Mouse (Mus musculus): ENCODE data around the gene Serpina3a. TPM values are rescaled to one million over a fixed set of nuclear protein-coding genes. Genes with fewer than 3 reads are reported as not detected.
"Not testable (repeated sequence)": the region's sequence is repeated elsewhere in the genome, so short reads cannot be mapped to it uniquely, and the experiment has no call there.

Gene Serpina3a
- polyA plus RNA-seq (2015; fragmentation: Nextera tagmentation; extraction: Ambion mirVana), result 0.12 TPM in 1 of 2 replicates, not detected in the other

DNA sequence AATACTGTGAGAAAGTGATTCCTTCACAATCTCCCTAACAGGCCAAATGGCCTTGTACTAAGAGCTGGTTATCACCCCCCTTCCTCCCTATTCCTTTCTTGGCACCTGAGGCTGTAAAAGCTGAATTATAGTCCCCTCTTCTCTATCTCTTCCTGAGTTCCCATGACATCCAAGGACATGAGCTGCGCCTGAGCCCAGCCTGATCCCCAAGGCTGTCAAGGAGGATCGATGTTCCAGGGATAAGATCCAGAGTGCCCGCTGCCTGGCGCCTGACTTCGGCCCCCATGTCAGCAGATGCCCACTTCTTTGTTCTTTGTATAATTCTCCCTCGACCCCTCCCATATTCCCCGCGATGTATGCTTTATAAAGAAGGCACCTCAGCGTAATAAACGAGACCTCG lies at the start of gene Serpina3a:
Serpina3a (plus strand) TSS at position 392 of the 400 bp plus-strand sequence.
- H3K4me2 ChIP-seq (ENCODE audit: low read depth, low read length); H3K9ac ChIP-seq (replicated peaks); H3K4me3 ChIP-seq (ENCODE audit: low read depth, low read length); H3K36me3 ChIP-seq (replicated peaks; ENCODE audit: insufficient read depth, low read length); H3K9me3 ChIP-seq (ENCODE audit: low read length); DNase-seq; H3K27ac ChIP-seq (ENCODE audit: low read depth); H3K27me3 ChIP-seq (ENCODE audit: insufficient read depth, low read length); ATAC-seq: not testable (repeated sequence)
- 82% methylated on average over 11 of the region's 11 CpGs for WGBS (ENCODE audit: insufficient replicate concordance)
- peaks cover 19% of the 10 kb centered on the region for H3K4me1 ChIP-seq (ENCODE audit: insufficient read depth)

- ATAC-seq, result no peak
- 49% methylated on average over 4 of the region's 4 CpGs for WGBS (ENCODE audit: insufficient replicate concordance)
Observed at GRCm38 (mm10) chr12:104064532-104064931, 48.0 kb upstream of the Serpina3a start.

DNA sequence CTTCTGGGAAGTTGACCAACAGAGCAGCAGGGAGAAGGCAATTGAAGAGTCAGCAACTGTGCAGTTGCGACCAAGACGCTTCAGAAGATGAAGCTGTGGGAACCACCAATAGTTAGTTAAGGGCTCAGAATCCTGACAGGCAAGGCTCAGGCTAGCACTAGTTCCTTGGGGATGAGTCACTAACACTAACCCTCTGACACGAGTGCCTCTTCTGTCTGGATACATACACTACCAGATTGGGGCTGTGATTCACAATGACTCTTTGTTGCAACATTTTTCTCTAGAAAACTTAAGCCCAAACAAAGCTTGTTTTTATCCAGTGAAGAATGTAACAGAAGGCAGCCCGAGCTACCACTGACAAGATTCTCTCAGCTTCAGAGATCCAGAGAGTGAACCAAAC lies 47.5 kb upstream of the Serpina3a start:
- H3K4me2 ChIP-seq (ENCODE audit: low read depth, low read length), result no peak overlapping the region
- H3K4me1 ChIP-seq (ENCODE audit: insufficient read depth), result peaks cover 6% of the 10 kb centered on the region; the same call in 1 of the 2 replicates
- no peaks in the 10 kb centered on the region for H3K9me3 ChIP-seq (ENCODE audit: low read length)
- no peak overlapping the region for H3K9ac ChIP-seq (replicated peaks)
- TF ChIP-seq CTCF (IDR thresholded peaks at IDR 0.05; ENCODE audit: low read depth) (no peak), EP300 (IDR thresholded peaks at IDR 0.05; ENCODE audit: low read depth) (no peak)
- H3K27ac ChIP-seq (ENCODE audit: low read depth), result no peak overlapping the region
- 74% methylated on average over 4 of the region's 4 CpGs for WGBS (ENCODE audit: insufficient replicate concordance)
- no peaks in the 10 kb centered on the region for H3K36me3 ChIP-seq (replicated peaks; ENCODE audit: insufficient read depth, low read length)
- H3K27me3 ChIP-seq (ENCODE audit: insufficient read depth, low read length), result no peaks in the 10 kb centered on the region
- ATAC-seq (no peak), DNase-seq (no peak)
- H3K4me3 ChIP-seq (ENCODE audit: low read depth, low read length), result no peak overlapping the region

More at GRCm38 (mm10) chr12:104064532-104064931, 48.0 kb upstream of the Serpina3a start:
- no peaks in the 10 kb centered on the region for H3K27me3 ChIP-seq (ENCODE audit: insufficient read depth, low read length)
- H3K4me1 ChIP-seq (ENCODE audit: insufficient read depth), result peaks cover 6% of the 10 kb centered on the region; the same call in 1 of the 2 replicates
- no peak for DNase-seq
- no peak overlapping the region for H3K4me2 ChIP-seq (ENCODE audit: low read depth, low read length)
- H3K4me3 ChIP-seq (ENCODE audit: low read depth, low read length), result no peak overlapping the region
- no peaks in the 10 kb centered on the region for H3K9me3 ChIP-seq (ENCODE audit: low read length)
- no peak overlapping the region for H3K27ac ChIP-seq (ENCODE audit: low read depth)
- no peak for TF ChIP-seq EP300 (IDR thresholded peaks at IDR 0.05; ENCODE audit: low read depth)
- no peak for TF ChIP-seq CTCF (IDR thresholded peaks at IDR 0.05; ENCODE audit: low read depth)
- H3K9ac ChIP-seq (replicated peaks), result no peak overlapping the region
- H3K36me3 ChIP-seq (replicated peaks; ENCODE audit: insufficient read depth, low read length), result no peaks in the 10 kb centered on the region

GRCm38 (mm10) chr12:104066241-104066640 lies 46.3 kb upstream of the Serpina3a start:
- 18% methylated on average over 8 of the region's 8 CpGs for WGBS (ENCODE audit: insufficient replicate concordance)
- Histone ChIP-seq H3K9ac (replicated peaks) (no peak overlapping the region), H3K36me3 (replicated peaks; ENCODE audit: insufficient read depth, low read length) (no peaks in the 10 kb centered on the region), H3K9me3 (ENCODE audit: low read length) (no peaks in the 10 kb centered on the region), H3K27ac (ENCODE audit: low read depth) (no peak overlapping the region), H3K27me3 (ENCODE audit: insufficient read depth, low read length) (no peaks in the 10 kb centered on the region), H3K4me3 (ENCODE audit: low read depth, low read length) (no peak overlapping the region), H3K4me1 (ENCODE audit: insufficient read depth) (peaks cover 6% of the 10 kb centered on the region; the same call in 1 of the 2 replicates), H3K4me2 (ENCODE audit: low read depth, low read length) (no peak overlapping the region)
- ATAC-seq (peak; percentile 81), DNase-seq (peak; percentile 82)
- peak; percentile 88 for TF ChIP-seq CTCF (IDR thresholded peaks at IDR 0.05; ENCODE audit: low read depth)
- 0 out of 2 replicates have a peak, but pooled peaks have one; percentile 15 for TF ChIP-seq EP300 (IDR thresholded peaks at IDR 0.05; ENCODE audit: low read depth)

- Histone ChIP-seq H3K27me3 (ENCODE audit: insufficient read depth, low read length) (no peaks in the 10 kb centered on the region), H3K9me3 (ENCODE audit: low read length) (no peaks in the 10 kb centered on the region), H3K4me1 (ENCODE audit: insufficient read depth) (peaks cover 6% of the 10 kb centered on the region; the same call in 1 of the 2 replicates), H3K4me2 (ENCODE audit: low read depth, low read length) (peak overlapping the region; percentile 30), H3K9ac (replicated peaks) (no peak overlapping the region), H3K27ac (ENCODE audit: low read depth) (peak overlapping the region; percentile 71), H3K36me3 (replicated peaks; ENCODE audit: insufficient read depth, low read length) (no peaks in the 10 kb centered on the region), H3K4me3 (ENCODE audit: low read depth, low read length) (no peak overlapping the region)
- TF ChIP-seq EP300 (IDR thresholded peaks at IDR 0.05; ENCODE audit: low read depth) (no peak), CTCF (IDR thresholded peaks at IDR 0.05; ENCODE audit: low read depth) (no peak)
- DNase-seq (peak; percentile 58), ATAC-seq (peak; percentile 75)
- 19% methylated on average over 4 of the region's 4 CpGs for WGBS (ENCODE audit: insufficient replicate concordance)
Observed at GRCm38 (mm10) chr12:104067549-104067948, 45.0 kb upstream of the Serpina3a start.

GRCm38 (mm10) chr12:104069620-104070019 lies 42.9 kb upstream of the Serpina3a start:
- TF ChIP-seq CTCF (IDR thresholded peaks at IDR 0.05; ENCODE audit: low read depth) (peak; percentile 81), EP300 (IDR thresholded peaks at IDR 0.05; ENCODE audit: low read depth) (no peak)
- ATAC-seq (peak; percentile 47), DNase-seq (peak; percentile 84)
- Histone ChIP-seq H3K9ac (replicated peaks) (no peak overlapping the region), H3K27ac (ENCODE audit: low read depth) (no peak overlapping the region), H3K4me2 (ENCODE audit: low read depth, low read length) (no peak overlapping the region), H3K36me3 (replicated peaks; ENCODE audit: insufficient read depth, low read length) (no peaks in the 10 kb centered on the region), H3K4me1 (ENCODE audit: insufficient read depth) (peaks cover 6% of the 10 kb centered on the region; the same call in 1 of the 2 replicates), H3K4me3 (ENCODE audit: low read depth, low read length) (no peak overlapping the region), H3K27me3 (ENCODE audit: insufficient read depth, low read length) (no peaks in the 10 kb centered on the region), H3K9me3 (ENCODE audit: low read length) (no peaks in the 10 kb centered on the region)
- WGBS (ENCODE audit: insufficient replicate concordance), result 4% methylated on average over 2 of the region's 2 CpGs
